Comparison of ENCODE assay signal across 22 mouse cellular contexts in genomic region chr5:23508630-23509029, GRCm38 (mm10).
A peak's percentile ranks its signal among the peaks of the same experiment; 100 is the strongest.
DNase-seq lines count a peak whose midpoint lies in the region; ATAC-seq and TF ChIP-seq lines count a peak whose summit lies in the region.
"Had no signal": no experiment of that assay in that cellular context is flagged by ENCODE, and none has a peak within 500 bp of the region (broad histone marks: within the 10 kb centered on the region; RNA-seq: fewer than 3 reads in every experiment).

No protein-coding gene starts in this region.

- WGBS in forebrain, postnatal 0 days = 73% methylated on average over 6 of the region's 6 CpGs
- WGBS in forebrain, embryonic 15.5 days = 81% methylated on average over 6 of the region's 6 CpGs
- 77% methylated on average over 6 of the region's 6 CpGs for WGBS in midbrain, embryonic 14.5 days
- WGBS in midbrain, postnatal 0 days = 83% methylated on average over 6 of the region's 6 CpGs
- WGBS in hindbrain, embryonic 11.5 days = 74% methylated on average over 6 of the region's 6 CpGs
- 65% methylated on average over 6 of the region's 6 CpGs for WGBS in neural tube, embryonic 13.5 days

- no peak overlapping the region for H3K4me3 ChIP-seq in forebrain, postnatal 0 days (ENCODE audit: low read depth, low read length)
- H3K4me3 ChIP-seq in forebrain, embryonic 15.5 days = no peak overlapping the region
- no peak overlapping the region for H3K4me3 ChIP-seq in midbrain, embryonic 14.5 days (replicated peaks; ENCODE audit: low read depth, low read length)
- H3K4me3 ChIP-seq in midbrain, postnatal 0 days (ENCODE audit: low read depth, low read length) = no peak overlapping the region
- H3K4me3 ChIP-seq in hindbrain, embryonic 11.5 days (ENCODE audit: low read depth, low read length) = no peak overlapping the region
- no peak overlapping the region for H3K4me3 ChIP-seq in neural tube, embryonic 13.5 days
- H3K4me3 ChIP-seq: heart, embryonic 12.5 days had no signal

- H3K27me3 ChIP-seq in forebrain, postnatal 0 days (ENCODE audit: insufficient read depth, low read length) = no peaks in the 10 kb centered on the region
- no peaks in the 10 kb centered on the region for H3K27me3 ChIP-seq in forebrain, embryonic 15.5 days
- no peaks in the 10 kb centered on the region for H3K27me3 ChIP-seq in midbrain, embryonic 14.5 days (ENCODE audit: control insufficient read depth, insufficient read depth, low read length)
- no peaks in the 10 kb centered on the region for H3K27me3 ChIP-seq in midbrain, postnatal 0 days (ENCODE audit: insufficient read depth, low read length)
- H3K27me3 ChIP-seq in hindbrain, embryonic 11.5 days (ENCODE audit: control insufficient read depth, insufficient read depth, low read length) = no peaks in the 10 kb centered on the region
- H3K27me3 ChIP-seq in neural tube, embryonic 13.5 days = no peaks in the 10 kb centered on the region
- H3K27me3 ChIP-seq: heart, embryonic 12.5 days had no signal

- H3K9me3 ChIP-seq in forebrain, postnatal 0 days (ENCODE audit: low read length) = no peaks in the 10 kb centered on the region
- H3K9me3 ChIP-seq in forebrain, embryonic 15.5 days = no peaks in the 10 kb centered on the region
- H3K9me3 ChIP-seq in midbrain, embryonic 14.5 days (ENCODE audit: control insufficient read depth, low read length) = no peaks in the 10 kb centered on the region
- H3K9me3 ChIP-seq in midbrain, postnatal 0 days (ENCODE audit: low read length) = no peaks in the 10 kb centered on the region
- H3K9me3 ChIP-seq in hindbrain, embryonic 11.5 days (ENCODE audit: control insufficient read depth, low read length) = no peaks in the 10 kb centered on the region
- H3K9me3 ChIP-seq in neural tube, embryonic 13.5 days = no peaks in the 10 kb centered on the region
- H3K9me3 ChIP-seq: heart, embryonic 12.5 days had no signal

- H3K4me2 ChIP-seq in forebrain, postnatal 0 days (ENCODE audit: low read depth) = no peak overlapping the region
- no peak overlapping the region for H3K4me2 ChIP-seq in forebrain, embryonic 15.5 days (replicated peaks)
- H3K4me2 ChIP-seq in midbrain, embryonic 14.5 days (ENCODE audit: low read length) = no peak overlapping the region
- no peak overlapping the region for H3K4me2 ChIP-seq in midbrain, postnatal 0 days (ENCODE audit: low read depth, low read length, poor library complexity, severe bottlenecking)
- no peak overlapping the region for H3K4me2 ChIP-seq in hindbrain, embryonic 11.5 days (replicated peaks; ENCODE audit: low read depth, low read length)
- H3K4me2 ChIP-seq in neural tube, embryonic 13.5 days = no peak overlapping the region
- H3K4me2 ChIP-seq: heart, embryonic 12.5 days; liver, embryonic 11.5 days; lung, embryonic 14.5 days had no signal

- TF ChIP-seq CTCF in forebrain, postnatal 0 days (IDR thresholded peaks at IDR 0.05; ENCODE audit: low read depth) = no peak
- TF ChIP-seq CTCF in midbrain, postnatal 0 days (IDR thresholded peaks at IDR 0.05) = no peak

- 0 out of 2 replicates have a peak, but pooled peaks have one; percentile 6 for ATAC-seq in forebrain, postnatal 0 days
- ATAC-seq in forebrain, embryonic 15.5 days (replicated peaks) = no peak; the same call in 1 of the 2 replicates
- ATAC-seq in midbrain, embryonic 14.5 days (ENCODE audit: low FRiP score, low TSS enrichment) = no peak
- no peak for ATAC-seq in midbrain, postnatal 0 days (ENCODE audit: low FRiP score)
- peak; percentile 48; the same call in 1 of the 2 replicates for ATAC-seq in hindbrain, embryonic 11.5 days (ENCODE audit: low FRiP score)
- ATAC-seq in neural tube, embryonic 13.5 days (ENCODE audit: low read depth) = peak; percentile 47; the same call in 1 of the 2 replicates
- ATAC-seq: intestine, embryonic 16.5 days had no signal

- peaks cover 26% of the 10 kb centered on the region; the same call in 1 of the 2 replicates for H3K36me3 ChIP-seq in forebrain, postnatal 0 days (ENCODE audit: insufficient read depth)
- peaks cover 31% of the 10 kb centered on the region; the same call in 1 of the 2 replicates for H3K36me3 ChIP-seq in forebrain, embryonic 15.5 days
- peaks cover 66% of the 10 kb centered on the region for H3K36me3 ChIP-seq in midbrain, embryonic 14.5 days (ENCODE audit: control insufficient read depth, insufficient read depth, low read length)
- peaks cover 22% of the 10 kb centered on the region for H3K36me3 ChIP-seq in midbrain, postnatal 0 days (ENCODE audit: insufficient read depth, low read length)
- H3K36me3 ChIP-seq in hindbrain, embryonic 11.5 days (ENCODE audit: control insufficient read depth, insufficient read depth, low read length) = no peaks in the 10 kb centered on the region
- peaks cover 55% of the 10 kb centered on the region for H3K36me3 ChIP-seq in neural tube, embryonic 13.5 days

- no peaks in the 10 kb centered on the region for H3K4me1 ChIP-seq in forebrain, postnatal 0 days (ENCODE audit: insufficient read depth)
- no peaks in the 10 kb centered on the region for H3K4me1 ChIP-seq in forebrain, embryonic 15.5 days
- H3K4me1 ChIP-seq in midbrain, embryonic 14.5 days (ENCODE audit: control insufficient read depth, insufficient read depth, low read length) = no peaks in the 10 kb centered on the region
- H3K4me1 ChIP-seq in midbrain, postnatal 0 days (ENCODE audit: insufficient read depth, low read length) = no peaks in the 10 kb centered on the region
- no peaks in the 10 kb centered on the region for H3K4me1 ChIP-seq in hindbrain, embryonic 11.5 days (replicated peaks; ENCODE audit: control insufficient read depth, insufficient read depth, low read length)
- no peaks in the 10 kb centered on the region for H3K4me1 ChIP-seq in neural tube, embryonic 13.5 days (replicated peaks)
- H3K4me1 ChIP-seq: heart, embryonic 12.5 days had no signal

- no peak overlapping the region; the same call in 1 of the 2 replicates for H3K27ac ChIP-seq in forebrain, postnatal 0 days (ENCODE audit: low read depth, low read length)
- no peak overlapping the region for H3K27ac ChIP-seq in forebrain, embryonic 15.5 days (replicated peaks)
- H3K27ac ChIP-seq in midbrain, embryonic 14.5 days (replicated peaks; ENCODE audit: low read depth, low read length) = peak overlapping the region; percentile 52; the same call in 1 of the 2 replicates
- H3K27ac ChIP-seq in midbrain, postnatal 0 days (ENCODE audit: low read depth, low read length) = no peak overlapping the region
- H3K27ac ChIP-seq in hindbrain, embryonic 11.5 days (ENCODE audit: low read depth, low read length) = no peak overlapping the region
- no peak overlapping the region for H3K27ac ChIP-seq in neural tube, embryonic 13.5 days (replicated peaks)
- H3K27ac ChIP-seq: kidney, postnatal 0 days; stomach, postnatal 0 days had no signal

- DNase-seq in forebrain, postnatal 0 days = no peak
- DNase-seq in midbrain, embryonic 14.5 days = peak; percentile 28
- no peak for DNase-seq in midbrain, postnatal 0 days (ENCODE audit: low spot score)
- no peak for DNase-seq in hindbrain, embryonic 11.5 days (ENCODE audit: low spot score)
- no peak for DNase-seq in ovary, postnatal 10 days (ENCODE audit: low spot score)
- DNase-seq in ovary, postnatal 14 days (ENCODE audit: low spot score) = no peak
- DNase-seq: cerebellum, adult 11-12 months; cerebellum, postnatal 25 days; gastrocnemius, postnatal 25 days; heart, postnatal 36 days; left cerebral cortex, postnatal 4 days; lung, embryonic 14.5 days; lung, postnatal 4 days; right cerebral cortex, postnatal 25 days; thymus, postnatal 14 days had no signal

- H3K9ac ChIP-seq in forebrain, postnatal 0 days = no peak overlapping the region
- H3K9ac ChIP-seq in forebrain, embryonic 15.5 days (replicated peaks) = no peak overlapping the region
- no peak overlapping the region for H3K9ac ChIP-seq in midbrain, embryonic 14.5 days (replicated peaks; ENCODE audit: low read length)
- H3K9ac ChIP-seq in midbrain, postnatal 0 days (replicated peaks; ENCODE audit: low read length, poor library complexity, severe bottlenecking) = no peak overlapping the region
- no peak overlapping the region for H3K9ac ChIP-seq in hindbrain, embryonic 11.5 days (ENCODE audit: low read depth, low read length)
- no peak overlapping the region for H3K9ac ChIP-seq in neural tube, embryonic 13.5 days
- H3K9ac ChIP-seq: heart, embryonic 12.5 days; lung, embryonic 14.5 days had no signal

Comparison
In these comparisons a context has a peak if more than half of its experiments do, and no peak if none do; other contexts are left out.
1. ATAC-seq: peak in forebrain, postnatal 0 days (single experiment), hindbrain, embryonic 11.5 days (single experiment) and neural tube, embryonic 13.5 days (single experiment); none in forebrain, embryonic 15.5 days (single experiment), midbrain, embryonic 14.5 days (single experiment) and midbrain, postnatal 0 days (single experiment).